Mouse (Mus musculus) heart, embryonic 10.5 days (tissue): ENCODE data around the gene Med17. TPM values are rescaled to one million over a fixed set of nuclear protein-coding genes. Genes with fewer than 3 reads are reported as not detected.

Source experiments
- microRNA-seq: library from miRNA; unstranded; fragments of <30 nt; microRNA quantifications from one replicate; pipeline ENCODE4, GENCODE M21; 2017
- polyA plus RNA-seq: library from polyadenylated mRNA; unstranded; fragments of >200 nt; fragmentation: Nextera tagmentation; extraction: Ambion mirVana; gene quantifications from 2 replicates; pipeline ENCODE4 v1.2.1, GENCODE M21; 2016

The Med17 gene
- polyA plus RNA-seq, 1 experiment from 2014 or later: 31.7 TPM

Small RNAs within 50 kb of the gene (microRNA-seq; reads per million reads assigned to microRNA genes)
- gene Gm49349 (not detected), gene mmu-mir-7650 (not detected)

Other genes with a start within 250 kb of the Med17 start
- 26.9 and 43.7 TPM in 2 replicates for gene Panx1, start 234.5 kb downstream of the Med17 start, polyA plus RNA-seq
- gene Hephl1, start 167.8 kb downstream of the Med17 start, polyA plus RNA-seq: not detected in 2 replicates
- 1.7 and 2.6 TPM in 2 replicates for gene Vstm5, start 40.9 kb downstream of the Med17 start, polyA plus RNA-seq
- gene Taf1d, start 26.3 kb upstream of the Med17 start, polyA plus RNA-seq: 50.8 and 72.8 TPM in 2 replicates
- 5.9 and 6.3 TPM in 2 replicates for gene 4931406C07Rik, start 26.5 kb upstream of the Med17 start, polyA plus RNA-seq
- 14.0 and 17.6 TPM in 2 replicates for gene Cep295, start 77.9 kb upstream of the Med17 start, polyA plus RNA-seq
- 2.0 and 2.9 TPM in 2 replicates for gene Smco4, start 213.5 kb upstream of the Med17 start, polyA plus RNA-seq